Mouse (Mus musculus) adrenal gland, postnatal 10 days (tissue): ENCODE data around the gene Pnrc1. TPM values are rescaled to one million over a fixed set of nuclear protein-coding genes. Genes with fewer than 3 reads are reported as not detected.

Experiments
- DNase-seq: peaks from one replicate; pipeline ENCODE4 v3.0.0; 2021; ENCODE audit warnings: mixed read lengths
- total RNA-seq, 2 experiments: library from RNA; stranded (reverse); gene quantifications; 2 replicates each; pipeline ENCODE4 v1.2.3; 2021

The Pnrc1 gene
- total RNA-seq, 2 experiments from 2014 or later: 173 to 217 TPM

DNA sequence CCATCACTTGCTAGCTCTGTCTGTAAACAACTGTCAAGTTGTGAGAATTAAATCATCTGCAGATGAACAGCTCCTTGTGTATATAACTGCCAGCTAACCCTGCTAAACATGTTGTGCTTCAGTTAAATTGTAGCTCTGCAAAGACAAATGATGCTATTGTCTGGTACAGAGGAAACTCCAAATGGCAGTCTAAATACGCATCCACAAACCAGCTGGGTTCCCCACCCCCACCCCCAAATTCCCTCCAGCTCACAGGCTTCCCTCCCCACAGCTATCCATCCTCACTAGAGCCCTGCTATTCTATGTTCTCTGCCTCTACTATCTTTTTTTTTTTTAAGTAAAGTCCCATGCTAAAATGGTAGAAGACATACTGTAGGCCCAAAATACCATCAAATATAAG, 68.1 kb downstream of the Pnrc1 start:
- DNase-seq: no peak

GRCm38 (mm10) chr4:33208881-33209841, 80.8 kb downstream of the Pnrc1 start, which contains the start of gene Srsf12:
TSS of gene Srsf12 (plus strand) at chr4:33208991.
- peak; percentile 21 for DNase-seq

GRCm38 (mm10) chr4:33207551-33207950, 82.4 kb downstream of the Pnrc1 start:
- no peak for DNase-seq

DNA sequence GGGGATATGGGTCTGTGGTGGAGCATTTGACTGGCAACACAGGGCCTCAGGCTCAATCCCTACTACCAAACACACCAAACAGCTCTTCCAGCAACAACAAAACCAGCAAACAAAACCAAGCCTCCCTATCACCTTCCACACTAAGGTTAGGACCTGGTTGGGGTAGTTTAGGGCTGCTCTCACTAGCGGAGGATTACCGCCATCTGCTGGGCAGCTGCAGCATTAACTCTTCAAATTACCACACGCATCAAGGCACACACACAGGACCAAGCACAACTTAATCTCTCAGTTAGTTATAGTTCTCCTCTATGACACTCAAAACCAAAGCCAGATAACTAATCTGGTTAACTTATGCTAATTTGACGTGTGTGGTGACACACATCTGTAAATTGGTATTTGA, 85.3 kb downstream of the Pnrc1 start:
- DNase-seq: peak; percentile 73

DNA sequence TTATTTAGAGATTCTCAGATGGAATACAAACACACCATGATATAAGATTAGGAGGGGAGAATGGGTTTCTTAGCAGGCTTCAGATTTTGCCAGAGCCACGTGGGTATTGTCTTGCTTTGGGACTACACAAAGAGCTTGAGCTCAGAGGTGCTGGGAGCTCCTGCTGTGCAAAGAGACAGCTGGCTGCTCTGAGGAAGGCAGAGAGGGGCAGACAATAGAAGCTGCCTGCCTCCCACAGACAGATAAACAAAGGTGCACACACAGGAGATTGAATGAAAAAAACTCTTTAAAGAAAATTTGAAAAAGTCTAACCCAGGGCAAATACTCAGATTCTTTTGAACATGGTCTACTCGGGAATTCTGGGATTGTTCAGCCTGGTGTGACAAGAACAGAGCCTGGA, 91.8 kb downstream of the Pnrc1 start:
- no peak for DNase-seq

Other genes starting within 250 kb of the Pnrc1 start
- gene Gabrr2, start 227.2 kb downstream of the Pnrc1 start, total RNA-seq: under 1 TPM; 0.39 to 0.45 TPM
- under 1 TPM in 1 of 2 experiments, not detected in 1; 0.15 TPM for gene Gabrr1, start 157.6 kb downstream of the Pnrc1 start, total RNA-seq
- 10 to 100 TPM; 31.3 to 46.6 TPM for gene Pm20d2, start 100.4 kb downstream of the Pnrc1 start, total RNA-seq
- 1 to 10 TPM; 1.7 to 2.2 TPM for gene Srsf12, start 81.2 kb downstream of the Pnrc1 start, total RNA-seq
- gene Rngtt, start 20.1 kb upstream of the Pnrc1 start, total RNA-seq: 10 to 100 TPM; 23.5 to 25.5 TPM